Mouse (Mus musculus): ENCODE measurements at regions not wholly inside any gene's neighbourhood (a gene's known extent, or its start where the extent isn't known, plus 50 kb on each side); places are given as distances from the start of the nearest gene placed in this dataset.
"Not testable (repeated sequence)": the region's sequence is repeated elsewhere in the genome, so short reads cannot be mapped to it uniquely, and the experiment has no call there.

DNA sequence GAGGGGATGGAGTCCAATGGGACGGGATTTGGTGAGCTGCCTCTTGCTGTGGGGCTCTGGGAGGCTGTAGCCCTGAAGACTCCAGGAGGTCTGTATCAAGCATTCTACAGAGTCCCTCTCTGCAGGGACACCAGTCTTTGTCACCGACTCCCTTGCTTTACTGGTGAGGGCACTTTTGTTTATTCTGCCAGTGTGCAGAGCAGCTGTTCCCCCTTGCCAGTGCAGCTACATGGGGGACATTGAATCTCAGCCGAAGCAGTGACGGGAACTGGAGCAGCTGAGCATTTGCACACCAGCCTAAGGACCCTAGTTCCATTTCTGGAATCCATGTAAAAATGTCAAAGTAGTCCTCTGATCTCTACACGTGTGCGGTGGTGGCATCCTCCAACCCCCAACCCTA, 75.1 kb upstream of the Fam174b start:
- Histone ChIP-seq H3K9ac (ENCODE audit: low read depth, poor library complexity, severe bottlenecking) (no peak overlapping the region), H3K27me3 (ENCODE audit: control insufficient read depth, insufficient read depth, low read length, poor library complexity, severe bottlenecking) (no peaks in the 10 kb centered on the region), H3K4me3 (ENCODE audit: low read depth, low read length) (no peak overlapping the region), H3K4me1 (ENCODE audit: control insufficient read depth, insufficient read depth, low read length) (no peaks in the 10 kb centered on the region), H3K36me3 (ENCODE audit: control insufficient read depth, insufficient read depth, low read length, poor library complexity, severe bottlenecking) (no peaks in the 10 kb centered on the region), H3K27ac (ENCODE audit: insufficient read depth, low read length) (no peak overlapping the region), H3K9me3 (replicated peaks; ENCODE audit: control insufficient read depth, insufficient read depth, low read length, poor library complexity, severe bottlenecking) (no peaks in the 10 kb centered on the region)
- TF ChIP-seq EP300 (IDR thresholded peaks at IDR 0.05; ENCODE audit: insufficient read depth, low read depth, low read length) (no peak), POLR2A (IDR thresholded peaks at IDR 0.05; ENCODE audit: insufficient read depth, low read length) (no peak), CTCF (IDR thresholded peaks at IDR 0.05; ENCODE audit: low read depth, low read length) (no peak)

DNA sequence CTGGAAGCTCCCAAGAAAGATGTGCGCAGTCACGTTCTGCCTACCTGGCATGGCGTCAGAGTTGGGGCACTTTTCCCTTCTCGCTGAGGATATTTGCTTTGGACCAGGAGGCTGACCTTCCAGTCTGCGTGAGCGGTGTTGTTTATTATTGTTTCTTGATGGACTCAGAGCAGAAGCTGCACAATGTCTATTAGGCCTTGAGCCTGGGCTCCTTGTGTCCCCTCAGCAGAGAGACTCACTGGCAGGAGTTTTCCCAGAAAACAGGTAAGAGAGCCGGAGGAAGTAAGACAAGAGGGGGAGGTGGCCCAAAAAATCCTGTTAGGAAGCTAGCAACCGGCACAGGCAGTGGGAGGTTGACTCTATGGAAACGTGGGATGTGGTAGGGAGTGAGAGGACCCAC, 77.6 kb upstream of the Fam174b start:
- Histone ChIP-seq H3K27ac (ENCODE audit: insufficient read depth, low read length) (no peak overlapping the region), H3K36me3 (ENCODE audit: control insufficient read depth, insufficient read depth, low read length, poor library complexity, severe bottlenecking) (no peaks in the 10 kb centered on the region), H3K4me1 (ENCODE audit: control insufficient read depth, insufficient read depth, low read length) (no peaks in the 10 kb centered on the region), H3K4me3 (ENCODE audit: low read depth, low read length) (no peak overlapping the region), H3K9me3 (replicated peaks; ENCODE audit: control insufficient read depth, insufficient read depth, low read length, poor library complexity, severe bottlenecking) (no peaks in the 10 kb centered on the region), H3K27me3 (ENCODE audit: control insufficient read depth, insufficient read depth, low read length, poor library complexity, severe bottlenecking) (no peaks in the 10 kb centered on the region), H3K9ac (ENCODE audit: low read depth, poor library complexity, severe bottlenecking) (no peak overlapping the region)
- TF ChIP-seq POLR2A (IDR thresholded peaks at IDR 0.05; ENCODE audit: insufficient read depth, low read length) (no peak), EP300 (IDR thresholded peaks at IDR 0.05; ENCODE audit: insufficient read depth, low read depth, low read length) (no peak), CTCF (IDR thresholded peaks at IDR 0.05; ENCODE audit: low read depth, low read length) (no peak)

DNA sequence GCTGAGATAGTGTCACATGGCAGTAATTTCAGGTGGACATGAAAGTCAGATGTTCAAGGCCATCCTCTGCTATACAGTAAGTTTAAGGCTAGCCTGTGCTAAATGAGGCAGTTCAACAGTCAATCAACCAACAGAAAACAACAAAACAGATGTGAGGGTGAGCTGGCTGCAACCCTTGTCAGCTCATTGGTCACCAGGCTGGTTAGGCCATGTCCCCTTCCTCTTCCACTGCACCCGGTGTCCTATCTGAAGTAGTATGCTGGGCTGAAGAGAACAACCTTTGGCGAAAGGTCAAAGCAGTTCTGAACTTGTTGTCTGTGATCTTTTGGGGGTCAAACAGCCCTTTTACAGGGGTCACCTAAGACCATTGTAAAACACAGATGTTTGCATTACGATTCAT, 78.2 kb upstream of the Fam174b start:
- Histone ChIP-seq H3K27me3 (ENCODE audit: control insufficient read depth, insufficient read depth, low read length, poor library complexity, severe bottlenecking) (no peaks in the 10 kb centered on the region), H3K4me1 (ENCODE audit: control insufficient read depth, insufficient read depth, low read length) (no peaks in the 10 kb centered on the region), H3K9me3 (replicated peaks; ENCODE audit: control insufficient read depth, insufficient read depth, low read length, poor library complexity, severe bottlenecking) (no peaks in the 10 kb centered on the region), H3K9ac (ENCODE audit: low read depth, poor library complexity, severe bottlenecking) (no peak overlapping the region), H3K36me3 (ENCODE audit: control insufficient read depth, insufficient read depth, low read length, poor library complexity, severe bottlenecking) (no peaks in the 10 kb centered on the region), H3K27ac (ENCODE audit: insufficient read depth, low read length) (no peak overlapping the region), H3K4me3 (ENCODE audit: low read depth, low read length) (no peak overlapping the region)
- TF ChIP-seq EP300 (IDR thresholded peaks at IDR 0.05; ENCODE audit: insufficient read depth, low read depth, low read length) = no peak
- TF ChIP-seq POLR2A (IDR thresholded peaks at IDR 0.05; ENCODE audit: insufficient read depth, low read length) = no peak
- TF ChIP-seq CTCF (IDR thresholded peaks at IDR 0.05; ENCODE audit: low read depth, low read length) = no peak

DNA sequence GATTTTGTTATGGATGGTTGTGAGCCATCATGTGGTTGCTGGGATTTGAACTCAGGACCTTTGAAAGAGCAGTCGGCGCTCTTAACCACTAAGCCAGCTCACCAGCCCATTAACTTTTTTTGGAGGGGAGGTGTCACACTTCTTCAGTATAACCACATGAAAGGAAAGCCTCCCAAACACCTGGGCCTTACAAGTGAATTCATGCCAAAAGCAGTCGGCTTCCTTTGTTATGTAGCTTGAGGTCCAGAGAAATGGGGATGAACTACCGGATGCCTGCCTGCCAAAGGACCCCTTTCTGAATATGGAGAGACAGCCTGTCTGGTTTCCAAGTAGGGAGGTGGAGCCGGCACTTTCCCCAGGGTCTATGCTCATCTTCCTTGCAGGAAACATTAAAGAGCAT, 80.6 kb upstream of the Fam174b start:
- TF ChIP-seq EP300 (IDR thresholded peaks at IDR 0.05; ENCODE audit: insufficient read depth, low read depth, low read length) (0 out of 2 replicates have a peak, but pooled peaks have one; percentile 26), POLR2A (IDR thresholded peaks at IDR 0.05; ENCODE audit: insufficient read depth, low read length) (no peak), CTCF (IDR thresholded peaks at IDR 0.05; ENCODE audit: low read depth, low read length) (no peak)
- H3K9me3 ChIP-seq (replicated peaks; ENCODE audit: control insufficient read depth, insufficient read depth, low read length, poor library complexity, severe bottlenecking) = no peaks in the 10 kb centered on the region
- H3K4me1 ChIP-seq (ENCODE audit: control insufficient read depth, insufficient read depth, low read length) = no peaks in the 10 kb centered on the region
- H3K36me3 ChIP-seq (ENCODE audit: control insufficient read depth, insufficient read depth, low read length, poor library complexity, severe bottlenecking) = no peaks in the 10 kb centered on the region
- H3K4me3 ChIP-seq (ENCODE audit: low read depth, low read length) = no peak overlapping the region
- H3K27me3 ChIP-seq (ENCODE audit: control insufficient read depth, insufficient read depth, low read length, poor library complexity, severe bottlenecking) = no peaks in the 10 kb centered on the region
- H3K27ac ChIP-seq (ENCODE audit: insufficient read depth, low read length) = no peak overlapping the region
- no peak overlapping the region for H3K9ac ChIP-seq (ENCODE audit: low read depth, poor library complexity, severe bottlenecking)

DNA sequence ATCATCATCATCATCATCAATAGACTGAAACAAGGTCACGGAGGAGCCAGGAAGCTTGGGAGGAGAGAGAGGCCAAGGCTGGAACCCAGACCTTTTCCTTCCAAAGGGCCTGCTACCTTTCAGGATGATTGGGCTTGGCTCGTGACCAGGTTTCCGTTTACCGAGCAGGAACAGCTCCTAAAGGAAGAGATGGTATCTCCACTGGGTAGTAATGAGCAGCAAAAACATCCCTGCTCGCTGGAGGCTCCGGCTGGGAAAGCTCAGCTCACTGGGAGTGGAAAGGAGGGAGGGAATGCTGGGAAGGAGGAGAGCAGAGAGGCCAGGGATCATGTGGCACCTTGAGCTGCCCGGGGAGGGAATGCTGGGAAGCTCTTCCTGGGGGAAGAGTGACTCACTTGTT, 82.8 kb upstream of the Fam174b start:
- TF ChIP-seq EP300 (IDR thresholded peaks at IDR 0.05; ENCODE audit: insufficient read depth, low read depth, low read length) = no peak
- TF ChIP-seq POLR2A (IDR thresholded peaks at IDR 0.05; ENCODE audit: insufficient read depth, low read length) = no peak
- no peak for TF ChIP-seq CTCF (IDR thresholded peaks at IDR 0.05; ENCODE audit: low read depth, low read length)
- H3K27me3 ChIP-seq (ENCODE audit: control insufficient read depth, insufficient read depth, low read length, poor library complexity, severe bottlenecking) = no peaks in the 10 kb centered on the region
- H3K4me1 ChIP-seq (ENCODE audit: control insufficient read depth, insufficient read depth, low read length) = no peaks in the 10 kb centered on the region
- H3K36me3 ChIP-seq (ENCODE audit: control insufficient read depth, insufficient read depth, low read length, poor library complexity, severe bottlenecking) = no peaks in the 10 kb centered on the region
- H3K27ac ChIP-seq (ENCODE audit: insufficient read depth, low read length) = no peak overlapping the region
- no peaks in the 10 kb centered on the region for H3K9me3 ChIP-seq (replicated peaks; ENCODE audit: control insufficient read depth, insufficient read depth, low read length, poor library complexity, severe bottlenecking)
- H3K4me3 ChIP-seq (ENCODE audit: low read depth, low read length) = no peak overlapping the region
- H3K9ac ChIP-seq (ENCODE audit: low read depth, poor library complexity, severe bottlenecking) = no peak overlapping the region

DNA sequence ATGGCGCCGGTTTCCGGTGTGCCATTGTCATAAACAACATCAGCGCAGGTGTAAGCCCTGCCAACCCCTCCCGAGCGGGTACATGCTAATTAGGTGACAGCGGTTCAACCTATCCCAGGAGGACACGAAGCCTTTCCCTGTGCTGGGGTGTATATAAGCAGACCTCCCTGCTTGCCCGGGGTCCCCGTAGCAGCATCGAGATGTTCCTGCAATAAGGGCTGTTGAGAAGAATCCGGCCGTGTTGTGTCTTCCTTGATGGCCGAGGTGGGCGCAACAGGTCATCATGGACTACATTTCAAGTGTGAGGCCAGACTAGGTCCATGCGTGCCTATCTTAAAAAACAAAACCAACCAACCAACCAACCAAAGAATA, 83.7 kb upstream of the Fam174b start:
- not testable (repeated sequence) for H3K9me3 ChIP-seq (replicated peaks; ENCODE audit: control insufficient read depth, insufficient read depth, low read length, poor library complexity, severe bottlenecking); H3K4me3 ChIP-seq (ENCODE audit: low read depth, low read length); H3K4me1 ChIP-seq (ENCODE audit: control insufficient read depth, insufficient read depth, low read length); H3K9ac ChIP-seq (ENCODE audit: low read depth, poor library complexity, severe bottlenecking); H3K27me3 ChIP-seq (ENCODE audit: control insufficient read depth, insufficient read depth, low read length, poor library complexity, severe bottlenecking); H3K27ac ChIP-seq (ENCODE audit: insufficient read depth, low read length); H3K36me3 ChIP-seq (ENCODE audit: control insufficient read depth, insufficient read depth, low read length, poor library complexity, severe bottlenecking)

Measured in ES-Bruce4 (cell line).